Mouse (Mus musculus): Measurements from ENCODE around the gene Crlf1. TPM values are rescaled to one million over a fixed set of nuclear protein-coding genes. Genes with fewer than 3 reads are reported as not detected.

The Crlf1 gene
- total and polyA plus RNA-seq, 3 experiments, result 3.8 to 26.6 TPM; not detected in 1

- H3K4me3 ChIP-seq (ENCODE audit: control insufficient read depth in 1 of 2, insufficient read depth in 1 of 2, low read depth in 2 of 2, low read length in 2 of 2), result no peak overlapping the region
- H3K4me1 ChIP-seq (ENCODE audit: control insufficient read depth in 1 of 2, insufficient read depth in 2 of 2, low read length in 2 of 2), result no peaks in the 10 kb centered on the region
- H3K36me3 ChIP-seq (ENCODE audit: control insufficient read depth in 1 of 2, insufficient read depth in 2 of 2, low read length in 2 of 2), result no peaks in the 10 kb centered on the region; a peak in 1 of 4 replicates
- H3K9me3 ChIP-seq (replicated peaks; ENCODE audit: insufficient read depth, low read length), result no peaks in the 10 kb centered on the region
- peak; percentile 4 for TF ChIP-seq RAD21 (IDR thresholded peaks at IDR 0.05; ENCODE audit: low read depth, low read length)
- no peak for TF ChIP-seq UBTF (IDR thresholded peaks at IDR 0.05; ENCODE audit: borderline replicate concordance, insufficient read depth, low read depth, low read length)
- peak; percentile 14 to 33 (median 21); a peak in 3 of 6 replicates for TF ChIP-seq CTCF (IDR thresholded peaks at IDR 0.05 in 2 of 3, conservative IDR thresholded peaks at IDR 0.05 in 1 of 3; ENCODE audit: control insufficient read depth in 1 of 3, insufficient read depth in 1 of 3, low read depth in 2 of 3, low read length in 3 of 3, poor library complexity in 1 of 3, severe bottlenecking in 1 of 3)
- H3K9ac ChIP-seq (ENCODE audit: control insufficient read depth, low read depth, low read length, poor library complexity, severe bottlenecking), result no peak overlapping the region
- DNase-seq (ENCODE audit: low read depth, low spot score), result peak; percentile 18
- no peaks in the 10 kb centered on the region for H3K27me3 ChIP-seq (ENCODE audit: control insufficient read depth in 1 of 2, insufficient read depth in 2 of 2, low read length in 2 of 2)
- no peaks in the 10 kb centered on the region for H3K79me2 ChIP-seq (ENCODE audit: control insufficient read depth, insufficient read depth, low read length, poor library complexity)
- H3K27ac ChIP-seq (ENCODE audit: control insufficient read depth, low read depth, low read length), result no peak overlapping the region
Measured at GRCm38 (mm10) chr8:70459636-70460035, 33.3 kb upstream of the Crlf1 start.

- Histone ChIP-seq H3K4me1 (ENCODE audit: control insufficient read depth in 1 of 2, insufficient read depth in 2 of 2, low read length in 2 of 2) (no peaks in the 10 kb centered on the region), H3K9me3 (replicated peaks; ENCODE audit: insufficient read depth, low read length) (no peaks in the 10 kb centered on the region), H3K9ac (ENCODE audit: control insufficient read depth, low read depth, low read length, poor library complexity, severe bottlenecking) (no peak overlapping the region), H3K27ac (ENCODE audit: control insufficient read depth, low read depth, low read length) (no peak overlapping the region), H3K27me3 (ENCODE audit: control insufficient read depth in 1 of 2, insufficient read depth in 2 of 2, low read length in 2 of 2) (no peaks in the 10 kb centered on the region), H3K36me3 (ENCODE audit: control insufficient read depth in 1 of 2, insufficient read depth in 2 of 2, low read length in 2 of 2) (no peaks in the 10 kb centered on the region; a peak in 1 of 4 replicates), H3K79me2 (ENCODE audit: control insufficient read depth, insufficient read depth, low read length, poor library complexity) (no peaks in the 10 kb centered on the region), H3K4me3 (ENCODE audit: control insufficient read depth in 1 of 2, insufficient read depth in 1 of 2, low read depth in 2 of 2, low read length in 2 of 2) (no peak overlapping the region)
- TF ChIP-seq SMC3 (IDR thresholded peaks at IDR 0.05; ENCODE audit: low read depth, low read length) (no peak), GATA1 (IDR thresholded peaks at IDR 0.05; ENCODE audit: low read depth, low read length) (no peak), TCF12 (IDR thresholded peaks at IDR 0.05; ENCODE audit: low read depth, low read length) (no peak), GABPA (IDR thresholded peaks at IDR 0.05; ENCODE audit: low read depth, low read length) (no peak), KAT2A (conservative IDR thresholded peaks at IDR 0.05; ENCODE audit: low read depth, low read length) (no peak), TBP (IDR thresholded peaks at IDR 0.05; ENCODE audit: low read depth, low read length) (no peak), ELF1 (IDR thresholded peaks at IDR 0.05; ENCODE audit: low read depth, low read length) (no peak), USF2 (IDR thresholded peaks at IDR 0.05; ENCODE audit: borderline replicate concordance in 1 of 2, insufficient read depth in 1 of 2, low read depth in 1 of 2, low read length in 2 of 2) (no peak), MEF2A (IDR thresholded peaks at IDR 0.05; ENCODE audit: extremely low read depth, insufficient replicate concordance, low read depth, low read length, poor library complexity, severe bottlenecking) (no peak), UBTF (IDR thresholded peaks at IDR 0.05; ENCODE audit: borderline replicate concordance, insufficient read depth, low read depth, low read length) (no peak), MAFK (IDR thresholded peaks at IDR 0.05; ENCODE audit: borderline replicate concordance, low read depth, low read length) (no peak), ZKSCAN1 (IDR thresholded peaks at IDR 0.05; ENCODE audit: low read depth, low read length) (no peak), SIN3A (IDR thresholded peaks at IDR 0.05; ENCODE audit: low read length) (no peak), USF1 (IDR thresholded peaks at IDR 0.05; ENCODE audit: low read depth, low read length) (no peak)
- no peak for DNase-seq (ENCODE audit: low read depth, low spot score)
Measured at GRCm38 (mm10) chr8:70460199-70460598, 32.8 kb upstream of the Crlf1 start.

Measured in MEL (cell line).